Mouse (Mus musculus) heart, embryonic 11.5 days (tissue): ENCODE data around the gene Gm42421. TPM values are rescaled to one million over a fixed set of nuclear protein-coding genes. Genes with fewer than 3 reads are reported as not detected.

Experiments
- ATAC-seq: fragments of 200-750 bp; cut with Nextera tagmentation; replicated peaks from 2 replicates; pipeline ENCODE4 v1.8.0; 2017; ENCODE audit warnings: moderate library complexity; ENCODE audit not compliant: insufficient number of reproducible peaks, low FRiP score, low TSS enrichment
- H3K27ac ChIP-seq: fragments of 300-500 bp; sonication (generic); 2 replicates; pipeline ENCODE4 v1.5.1; 2014; ENCODE audit warnings: mild to moderate bottlenecking, low read depth, low read length
- H3K27me3 ChIP-seq: fragments of 300-500 bp; sonication (generic); 2 replicates; pipeline ENCODE4 v1.6.1; 2014; ENCODE audit warnings: mild to moderate bottlenecking, low read length, mixed read lengths; ENCODE audit not compliant: control insufficient read depth, insufficient read depth
- H3K36me3 ChIP-seq: fragments of 300-500 bp; sonication (generic); 2 replicates; pipeline ENCODE4 v1.6.1; 2014; ENCODE audit warnings: mild to moderate bottlenecking, low read length, moderate library complexity, mixed read lengths; ENCODE audit not compliant: control insufficient read depth, insufficient read depth
- H3K4me1 ChIP-seq: fragments of 300-500 bp; sonication (generic); 2 replicates; pipeline ENCODE4 v1.6.1; 2014; ENCODE audit warnings: low read length; ENCODE audit not compliant: control insufficient read depth, insufficient read depth
- H3K4me2 ChIP-seq: fragments of 300-500 bp; sonication (generic); 2 replicates; pipeline ENCODE4 v1.6.1; 2014; ENCODE audit warnings: mild to moderate bottlenecking, moderate library complexity
- H3K4me3 ChIP-seq: fragments of 300-500 bp; sonication (generic); 2 replicates; pipeline ENCODE4 v1.5.1; 2014; ENCODE audit warnings: low read depth, low read length
- H3K9ac ChIP-seq: fragments of 300-500 bp; sonication (generic); 2 replicates; pipeline ENCODE4 v1.6.1; 2014; ENCODE audit warnings: mild to moderate bottlenecking, low read depth, low read length, moderate library complexity
- H3K9me3 ChIP-seq: fragments of 300-500 bp; sonication (generic); replicated peaks from 2 replicates; pipeline ENCODE4 v1.6.1; 2016; ENCODE audit warnings: low read length; ENCODE audit not compliant: control insufficient read depth
- WGBS: fragments of 180-500 bp; shearing (Covaris S2); extraction: QIAGEN DNeasy Blood & Tissue Kit; methylation state at CpG from one replicate; pipeline ENCODE4 v1.1.7; 2014; ENCODE audit not compliant: insufficient replicate concordance; 5-methylcytosine and 5-hydroxymethylcytosine counted together
- polyA plus RNA-seq: library from polyadenylated mRNA; unstranded; fragments of >200 nt; fragmentation: Nextera tagmentation; extraction: Ambion mirVana; gene quantifications from 2 replicates; pipeline ENCODE4 v1.2.1, GENCODE M21; 2014

Gm42421 gene
- polyA plus RNA-seq, 1 experiment from 2014 or later: 0.62 TPM

DNA sequence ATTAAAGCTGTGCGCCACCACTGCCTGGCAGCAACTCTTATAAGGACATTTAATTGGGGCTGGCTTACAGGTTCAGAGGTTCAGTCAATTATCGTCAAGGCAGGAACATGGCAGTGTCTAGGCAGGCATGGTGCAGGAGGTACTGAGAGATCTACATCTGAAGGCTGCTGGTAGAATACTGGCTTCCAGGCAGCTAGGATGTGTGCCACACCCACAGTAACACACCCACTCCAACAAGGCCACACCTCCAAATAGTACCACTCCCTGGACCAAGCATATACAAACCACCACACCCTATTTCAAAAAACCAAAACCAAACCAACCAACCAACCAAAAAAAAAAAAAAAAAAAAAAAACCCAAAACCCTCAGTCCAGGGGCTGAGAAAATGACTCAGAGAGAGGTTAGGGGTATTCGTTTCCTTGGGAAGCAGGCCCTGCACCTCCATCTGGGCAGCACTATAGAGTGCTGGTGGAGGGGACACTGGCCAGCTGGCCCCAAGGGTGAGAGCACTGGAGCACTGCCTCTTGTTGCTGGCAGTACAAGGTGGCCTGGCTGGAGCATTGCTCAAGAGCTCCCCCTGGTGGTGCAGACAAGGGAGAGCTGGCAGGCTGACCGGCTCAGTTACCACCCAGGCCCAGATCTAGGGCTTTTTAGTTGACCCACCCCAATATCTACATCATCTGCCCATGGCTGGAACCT, 47.1 kb downstream of the Gm42421 start:
- H3K27me3 ChIP-seq: no peaks in the 10 kb centered on the region
- WGBS: 47% methylated on average over 4 of the region's 4 CpGs
- no peak overlapping the region for H3K9ac ChIP-seq
- no peak overlapping the region for H3K27ac ChIP-seq
- H3K9me3 ChIP-seq: no peaks in the 10 kb centered on the region
- 0 out of 2 replicates have a peak, but pooled peaks cover 4% of the 10 kb centered on the region for H3K4me1 ChIP-seq
- no peak overlapping the region for H3K4me3 ChIP-seq
- no peaks in the 10 kb centered on the region for H3K36me3 ChIP-seq
- no peak overlapping the region for H3K4me2 ChIP-seq
- ATAC-seq: peak; percentile 69; the same call in 1 of the 2 replicates

DNA sequence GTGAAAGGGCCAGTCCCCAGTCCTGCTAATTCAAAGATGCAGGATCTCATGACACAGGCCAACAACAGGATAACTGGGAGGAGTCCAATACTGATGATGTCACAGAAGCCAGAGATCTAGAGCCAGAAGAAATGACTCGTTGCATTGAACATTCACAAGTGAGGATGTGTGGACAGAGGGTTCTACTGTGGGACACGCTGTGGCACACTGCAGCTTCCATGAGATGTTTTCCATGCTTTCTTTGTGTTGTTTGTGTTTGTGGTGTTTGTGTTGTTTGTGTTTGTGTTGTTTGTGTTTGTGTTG, 47.6 kb downstream of the Gm42421 start:
- H3K4me1 ChIP-seq: 0 out of 2 replicates have a peak, but pooled peaks cover 4% of the 10 kb centered on the region
- H3K27me3 ChIP-seq: no peaks in the 10 kb centered on the region
- WGBS: 67% methylated on average over 2 of the region's 2 CpGs
- H3K9me3 ChIP-seq: no peaks in the 10 kb centered on the region
- no peak overlapping the region for H3K9ac ChIP-seq
- H3K4me3 ChIP-seq: no peak overlapping the region
- H3K27ac ChIP-seq: no peak overlapping the region
- ATAC-seq: no peak
- H3K4me2 ChIP-seq: no peak overlapping the region
- no peaks in the 10 kb centered on the region for H3K36me3 ChIP-seq

DNA sequence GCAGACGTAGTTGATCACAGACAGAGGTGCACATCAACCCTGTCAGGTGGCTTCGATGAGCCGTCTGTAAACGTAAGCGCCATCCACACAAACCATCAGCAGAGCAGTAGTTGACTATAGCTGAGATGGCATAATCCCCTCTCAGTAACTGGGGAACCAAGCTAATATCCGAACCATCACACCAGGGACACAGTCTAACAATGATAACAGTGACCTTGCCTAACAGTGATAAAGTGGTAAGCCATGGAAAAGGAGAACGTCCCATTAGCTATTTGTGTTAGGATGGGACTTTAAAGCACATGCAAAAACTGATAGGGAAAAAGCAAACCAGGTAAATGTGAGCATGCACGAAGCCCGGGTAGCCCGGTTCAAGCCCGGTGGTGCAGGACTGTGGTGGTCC, 48.3 kb downstream of the Gm42421 start:
- no peak overlapping the region for H3K27ac ChIP-seq
- no peaks in the 10 kb centered on the region for H3K27me3 ChIP-seq
- H3K4me1 ChIP-seq: peaks cover 8% of the 10 kb centered on the region; the same call in 1 of the 2 replicates
- 0 out of 2 replicates have a peak overlapping the region, but pooled peaks have one; percentile 22 for H3K9ac ChIP-seq
- H3K9me3 ChIP-seq: no peaks in the 10 kb centered on the region
- no peak overlapping the region for H3K4me3 ChIP-seq
- H3K4me2 ChIP-seq: no peak overlapping the region
- no peaks in the 10 kb centered on the region for H3K36me3 ChIP-seq
- 75% methylated on average over 11 of the region's 11 CpGs for WGBS
- no peak for ATAC-seq

DNA sequence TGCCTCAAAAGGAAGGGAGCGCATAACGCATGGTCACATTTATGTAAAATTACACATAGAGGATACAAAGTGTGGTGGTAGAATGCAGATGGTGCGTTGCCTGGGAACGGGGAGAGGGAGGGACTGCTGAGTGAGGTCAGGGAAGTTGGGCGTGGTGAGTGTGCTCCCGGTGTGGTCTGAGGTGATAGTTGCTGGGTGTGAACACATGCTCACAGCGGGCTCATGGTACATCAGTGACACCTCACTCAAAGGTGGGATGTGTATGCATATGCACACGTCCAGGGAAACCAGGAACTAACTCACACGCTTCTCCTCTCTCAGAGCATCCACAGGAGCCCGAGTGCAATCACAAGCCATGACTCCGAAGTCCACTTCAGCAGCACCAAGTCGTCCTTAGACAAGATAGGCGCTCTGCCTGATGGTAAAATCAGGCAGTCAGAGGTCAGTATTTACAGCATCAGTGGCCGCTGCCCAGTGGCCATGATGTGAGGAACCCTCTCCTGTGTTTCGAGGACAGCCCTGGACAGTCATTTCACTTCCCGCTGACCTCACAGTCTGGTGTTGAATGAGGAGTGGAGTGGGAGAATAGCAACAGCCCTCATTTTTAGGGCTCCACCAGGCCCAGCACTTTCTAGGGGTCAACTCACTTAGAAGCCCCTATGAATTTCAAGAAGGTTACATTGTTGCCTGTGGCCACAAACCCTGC, 48.9 kb downstream of the Gm42421 start:
- no peak overlapping the region for H3K9ac ChIP-seq
- 54% methylated on average over 16 of the region's 16 CpGs for WGBS
- 0 out of 2 replicates have a peak, but pooled peaks have one; percentile 61 for ATAC-seq
- no peak overlapping the region for H3K4me3 ChIP-seq
- H3K27me3 ChIP-seq: no peaks in the 10 kb centered on the region
- no peaks in the 10 kb centered on the region for H3K9me3 ChIP-seq
- no peaks in the 10 kb centered on the region for H3K36me3 ChIP-seq
- no peak overlapping the region for H3K27ac ChIP-seq
- no peak overlapping the region for H3K4me2 ChIP-seq
- peaks cover 8% of the 10 kb centered on the region; the same call in 1 of the 2 replicates for H3K4me1 ChIP-seq

DNA sequence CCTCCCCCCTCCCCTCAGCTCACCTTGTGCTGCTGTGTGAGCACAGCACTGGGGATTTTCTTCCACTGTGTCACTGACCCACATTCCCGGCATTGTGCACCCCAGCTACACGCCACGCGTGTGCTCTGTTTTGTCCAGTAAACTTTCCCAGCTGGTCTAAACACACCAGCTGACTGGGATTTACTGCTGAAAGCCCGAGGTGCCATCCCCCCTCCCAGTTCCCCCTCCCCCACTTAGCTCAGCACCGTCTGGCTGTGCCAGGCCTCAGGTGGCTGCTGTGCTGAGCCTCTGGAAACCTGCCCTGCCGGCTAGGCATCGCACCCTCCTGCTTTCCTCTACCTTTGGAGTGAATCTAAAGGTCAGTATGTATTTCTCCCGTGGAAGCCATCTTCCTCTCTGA, 52.9 kb downstream of the Gm42421 start:
- Histone ChIP-seq H3K4me2 (peak overlapping the region; percentile 14; the same call in 1 of the 2 replicates), H3K36me3 (peaks cover 3% of the 10 kb centered on the region; the same call in 1 of the 2 replicates), H3K9me3 (no peaks in the 10 kb centered on the region), H3K4me1 (peaks cover 4% of the 10 kb centered on the region; the same call in 1 of the 2 replicates), H3K27me3 (no peaks in the 10 kb centered on the region), H3K27ac (no peak overlapping the region), H3K9ac (no peak overlapping the region), H3K4me3 (no peak overlapping the region)
- 28% methylated on average over 9 of the region's 9 CpGs for WGBS
- ATAC-seq: no peak

DNA sequence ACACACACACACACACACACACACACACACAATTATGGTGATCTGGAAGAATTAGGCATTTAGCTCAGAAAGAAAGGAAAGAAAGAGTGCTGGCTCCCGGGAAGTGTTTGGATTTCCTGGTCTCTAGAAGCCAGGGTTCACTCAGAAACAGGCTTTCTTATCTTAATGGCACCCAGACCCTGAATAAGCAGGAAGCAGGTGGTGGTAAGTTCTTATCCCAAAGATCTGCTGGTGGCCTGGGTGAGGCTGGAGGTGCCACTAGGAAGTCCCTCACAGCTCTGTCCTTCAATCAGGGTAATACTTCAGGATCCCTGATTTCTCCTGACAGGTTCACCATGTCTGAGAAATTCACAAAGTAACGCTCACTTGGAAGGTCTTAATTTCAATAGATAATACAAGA, 54.4 kb downstream of the Gm42421 start:
- no peak for ATAC-seq
- WGBS: 52% methylated on average over 2 of the region's 2 CpGs
- H3K4me3 ChIP-seq: no peak overlapping the region

DNA sequence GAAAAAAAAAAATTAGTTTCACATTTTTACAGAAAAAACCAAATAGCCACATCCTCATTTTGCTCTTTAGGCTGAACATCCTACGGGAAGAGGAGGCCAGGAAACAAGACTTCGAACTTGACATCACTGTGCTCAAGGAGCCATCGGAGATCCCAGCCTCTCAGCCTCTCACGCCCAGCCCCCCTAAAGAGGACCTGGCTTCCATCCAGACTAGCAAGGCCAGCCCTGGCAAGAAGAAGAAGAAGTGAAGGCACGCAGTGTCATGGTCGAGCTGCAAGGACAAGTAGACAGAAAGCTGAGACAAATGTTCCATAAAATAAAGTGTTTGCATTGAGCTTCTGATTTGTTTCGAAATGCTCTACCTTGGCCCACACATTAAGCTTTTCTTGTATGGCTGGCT, 57.4 kb downstream of the Gm42421 start:
- no peak overlapping the region for H3K9ac ChIP-seq
- H3K27me3 ChIP-seq: no peaks in the 10 kb centered on the region
- no peak for ATAC-seq

More for the DNA sequence above, 54.4 kb downstream of the Gm42421 start:
- no peak overlapping the region for H3K27ac ChIP-seq
- H3K9ac ChIP-seq: no peak overlapping the region
- H3K4me1 ChIP-seq: peaks cover 4% of the 10 kb centered on the region; the same call in 1 of the 2 replicates
- H3K4me2 ChIP-seq: no peak overlapping the region
- H3K36me3 ChIP-seq: peaks cover 5% of the 10 kb centered on the region
- no peaks in the 10 kb centered on the region for H3K9me3 ChIP-seq
- H3K27me3 ChIP-seq: no peaks in the 10 kb centered on the region

More for the DNA sequence above, 57.4 kb downstream of the Gm42421 start:
- H3K27ac ChIP-seq: no peak overlapping the region
- H3K4me1 ChIP-seq: peaks cover 4% of the 10 kb centered on the region; the same call in 1 of the 2 replicates
- H3K9me3 ChIP-seq: no peaks in the 10 kb centered on the region
- 82% methylated on average over 7 of the region's 7 CpGs for WGBS
- H3K36me3 ChIP-seq: peaks cover 15% of the 10 kb centered on the region
- no peak overlapping the region for H3K4me3 ChIP-seq
- H3K4me2 ChIP-seq: no peak overlapping the region
